Mouse (Mus musculus): Measurements from ENCODE around the gene Foxa1. TPM values are rescaled to one million over a fixed set of nuclear protein-coding genes. Genes with fewer than 3 reads are reported as not detected.
A peak's percentile ranks its signal among the peaks of the same experiment; 100 is the strongest.

Foxa1 gene
- polyA plus RNA-seq (2015; fragmentation: Nextera tagmentation; extraction: Ambion mirVana): 9.8 and 10.0 TPM in 2 replicates

- peak within 1 kb of the TSS; percentile 75 for H3K9ac ChIP-seq (ENCODE audit: low read length)
- no peaks in the 10 kb centered on the region for H3K4me1 ChIP-seq (ENCODE audit: control insufficient read depth, insufficient read depth, low read length)
- H3K27me3 ChIP-seq (ENCODE audit: control insufficient read depth, insufficient read depth, low read length): peaks cover 69% of the 10 kb centered on the region
Observed at GRCm38 (mm10) chr12:57546415-57547201, at the start of gene Foxa1. Gene Foxa1 (minus strand): TSS chr12:57546916.

GRCm38 (mm10) chr12:57575931-57576628 is 29.4 kb upstream of the Foxa1 start:
- Histone ChIP-seq H3K36me3 (ENCODE audit: control insufficient read depth, insufficient read depth, low read length) (no peaks in the 10 kb centered on the region; the same call in 1 of the 2 replicates), H3K27me3 (ENCODE audit: control insufficient read depth, insufficient read depth, low read length) (peaks cover 10% of the 10 kb centered on the region; the same call in 1 of the 2 replicates), H3K4me2 (ENCODE audit: low read depth, low read length) (peak overlapping the region; percentile 79), H3K4me1 (ENCODE audit: control insufficient read depth, insufficient read depth, low read length) (0 out of 2 replicates have a peak, but pooled peaks cover 5% of the 10 kb centered on the region), H3K4me3 (replicated peaks; ENCODE audit: low read length) (peak overlapping the region; percentile 58), H3K27ac (ENCODE audit: low read length) (no peak overlapping the region), H3K9ac (ENCODE audit: low read length) (peak overlapping the region; percentile 75), H3K9me3 (replicated peaks; ENCODE audit: control insufficient read depth, low read length) (peaks cover 8% of the 10 kb centered on the region; the same call in 1 of the 2 replicates)
- WGBS: 4% methylated on average over 81 of the region's 81 CpGs
- ATAC-seq (ENCODE audit: insufficient read depth, low FRiP score): peak; percentile 88; the same call in 1 of the 2 replicates

More at GRCm38 (mm10) chr12:57546415-57547201, at the start of gene Foxa1:
- ATAC-seq (ENCODE audit: insufficient read depth, low FRiP score): peak; percentile 57
- peak within 1 kb of the TSS; percentile 96 for H3K27ac ChIP-seq (ENCODE audit: low read length)
- 1% methylated on average over 32 of the region's 32 CpGs for WGBS
- peak within 1 kb of the TSS; percentile 51 for H3K4me3 ChIP-seq (replicated peaks; ENCODE audit: low read length)
- no peaks in the 10 kb centered on the region for H3K36me3 ChIP-seq (ENCODE audit: control insufficient read depth, insufficient read depth, low read length)
- peak within 1 kb of the TSS; percentile 63 for H3K4me2 ChIP-seq (ENCODE audit: low read depth, low read length)
- H3K9me3 ChIP-seq (replicated peaks; ENCODE audit: control insufficient read depth, low read length): no peaks in the 10 kb centered on the region

GRCm38 (mm10) chr12:57572415-57572814 is 25.7 kb upstream of the Foxa1 start:
- no peak overlapping the region for H3K4me3 ChIP-seq (replicated peaks; ENCODE audit: low read length)
- H3K27ac ChIP-seq (ENCODE audit: low read length): no peak overlapping the region
- H3K27me3 ChIP-seq (ENCODE audit: control insufficient read depth, insufficient read depth, low read length): peaks cover 10% of the 10 kb centered on the region; the same call in 1 of the 2 replicates
- H3K9ac ChIP-seq (ENCODE audit: low read length): no peak overlapping the region
- peaks cover 3% of the 10 kb centered on the region; the same call in 1 of the 2 replicates for H3K9me3 ChIP-seq (replicated peaks; ENCODE audit: control insufficient read depth, low read length)
- ATAC-seq (ENCODE audit: insufficient read depth, low FRiP score): no peak
- H3K4me1 ChIP-seq (ENCODE audit: control insufficient read depth, insufficient read depth, low read length): 0 out of 2 replicates have a peak, but pooled peaks cover 5% of the 10 kb centered on the region
- no peaks in the 10 kb centered on the region for H3K36me3 ChIP-seq (ENCODE audit: control insufficient read depth, insufficient read depth, low read length)
- H3K4me2 ChIP-seq (ENCODE audit: low read depth, low read length): no peak overlapping the region

GRCm38 (mm10) chr12:57571773-57572172 is 25.1 kb upstream of the Foxa1 start:
- 0 out of 2 replicates have a peak, but pooled peaks cover 5% of the 10 kb centered on the region for H3K4me1 ChIP-seq (ENCODE audit: control insufficient read depth, insufficient read depth, low read length)
- no peak overlapping the region for H3K27ac ChIP-seq (ENCODE audit: low read length)
- H3K36me3 ChIP-seq (ENCODE audit: control insufficient read depth, insufficient read depth, low read length): no peaks in the 10 kb centered on the region
- no peak for ATAC-seq (ENCODE audit: insufficient read depth, low FRiP score)
- H3K9ac ChIP-seq (ENCODE audit: low read length): no peak overlapping the region
- H3K4me2 ChIP-seq (ENCODE audit: low read depth, low read length): peak overlapping the region; percentile 10; the same call in 1 of the 2 replicates
- no peaks in the 10 kb centered on the region for H3K9me3 ChIP-seq (replicated peaks; ENCODE audit: control insufficient read depth, low read length)
- 18% methylated on average over 9 of the region's 9 CpGs for WGBS
- H3K27me3 ChIP-seq (ENCODE audit: control insufficient read depth, insufficient read depth, low read length): peaks cover 10% of the 10 kb centered on the region; the same call in 1 of the 2 replicates
- 0 out of 2 replicates have a peak overlapping the region, but pooled peaks have one; percentile 3 for H3K4me3 ChIP-seq (replicated peaks; ENCODE audit: low read length)

GRCm38 (mm10) chr12:57563909-57564308 is 17.2 kb upstream of the Foxa1 start, which contains the start of gene Ttc6:
Gene Ttc6 (plus strand): TSS chr12:57564113.
- Histone ChIP-seq H3K36me3 (ENCODE audit: control insufficient read depth, insufficient read depth, low read length) (no peaks in the 10 kb centered on the region), H3K4me1 (ENCODE audit: control insufficient read depth, insufficient read depth, low read length) (no peaks in the 10 kb centered on the region), H3K27ac (ENCODE audit: low read length) (no peak within 1 kb of the TSS), H3K9me3 (replicated peaks; ENCODE audit: control insufficient read depth, low read length) (no peaks in the 10 kb centered on the region), H3K9ac (ENCODE audit: low read length) (no peak within 1 kb of the TSS), H3K4me2 (ENCODE audit: low read depth, low read length) (no peak within 1 kb of the TSS), H3K4me3 (replicated peaks; ENCODE audit: low read length) (no peak within 1 kb of the TSS), H3K27me3 (ENCODE audit: control insufficient read depth, insufficient read depth, low read length) (no peaks in the 10 kb centered on the region)
- ATAC-seq (ENCODE audit: insufficient read depth, low FRiP score): no peak
- 67% methylated on average over 6 of the region's 6 CpGs for WGBS

- no peak overlapping the region for H3K9ac ChIP-seq (ENCODE audit: low read length)
- H3K9me3 ChIP-seq (replicated peaks; ENCODE audit: control insufficient read depth, low read length): no peaks in the 10 kb centered on the region
- no peaks in the 10 kb centered on the region for H3K4me1 ChIP-seq (ENCODE audit: control insufficient read depth, insufficient read depth, low read length)
- no peak overlapping the region for H3K4me2 ChIP-seq (ENCODE audit: low read depth, low read length)
- WGBS: 55% methylated on average over 3 of the region's 3 CpGs
- H3K27me3 ChIP-seq (ENCODE audit: control insufficient read depth, insufficient read depth, low read length): peaks cover 52% of the 10 kb centered on the region
- ATAC-seq (ENCODE audit: insufficient read depth, low FRiP score): no peak
- no peak overlapping the region for H3K27ac ChIP-seq (ENCODE audit: low read length)
- no peak overlapping the region for H3K4me3 ChIP-seq (replicated peaks; ENCODE audit: low read length)
- H3K36me3 ChIP-seq (ENCODE audit: control insufficient read depth, insufficient read depth, low read length): no peaks in the 10 kb centered on the region
Observed at GRCm38 (mm10) chr12:57554091-57554490, 7.4 kb upstream of the Foxa1 start.

GRCm38 (mm10) chr12:57552286-57552685 is 5.6 kb upstream of the Foxa1 start:
- no peak overlapping the region for H3K4me3 ChIP-seq (replicated peaks; ENCODE audit: low read length)
- no peak for ATAC-seq (ENCODE audit: insufficient read depth, low FRiP score)
- H3K36me3 ChIP-seq (ENCODE audit: control insufficient read depth, insufficient read depth, low read length): no peaks in the 10 kb centered on the region
- H3K9ac ChIP-seq (ENCODE audit: low read length): no peak overlapping the region
- no peak overlapping the region for H3K27ac ChIP-seq (ENCODE audit: low read length)
- WGBS: 9% methylated on average over 3 of the region's 3 CpGs
- H3K27me3 ChIP-seq (ENCODE audit: control insufficient read depth, insufficient read depth, low read length): peaks cover 66% of the 10 kb centered on the region
- H3K9me3 ChIP-seq (replicated peaks; ENCODE audit: control insufficient read depth, low read length): no peaks in the 10 kb centered on the region
- no peaks in the 10 kb centered on the region for H3K4me1 ChIP-seq (ENCODE audit: control insufficient read depth, insufficient read depth, low read length)
- peak overlapping the region; percentile 27; the same call in 1 of the 2 replicates for H3K4me2 ChIP-seq (ENCODE audit: low read depth, low read length)

GRCm38 (mm10) chr12:57550881-57551280 is 4.2 kb upstream of the Foxa1 start:
- Histone ChIP-seq H3K36me3 (ENCODE audit: control insufficient read depth, insufficient read depth, low read length) (no peaks in the 10 kb centered on the region), H3K4me3 (replicated peaks; ENCODE audit: low read length) (peak overlapping the region; percentile 51), H3K9me3 (replicated peaks; ENCODE audit: control insufficient read depth, low read length) (no peaks in the 10 kb centered on the region), H3K27ac (ENCODE audit: low read length) (no peak overlapping the region; the same call in 1 of the 2 replicates), H3K4me2 (ENCODE audit: low read depth, low read length) (peak overlapping the region; percentile 63), H3K27me3 (ENCODE audit: control insufficient read depth, insufficient read depth, low read length) (peaks cover 79% of the 10 kb centered on the region), H3K9ac (ENCODE audit: low read length) (peak overlapping the region; percentile 63), H3K4me1 (ENCODE audit: control insufficient read depth, insufficient read depth, low read length) (no peaks in the 10 kb centered on the region)
- ATAC-seq (ENCODE audit: insufficient read depth, low FRiP score): no peak
- WGBS: 17% methylated on average over 8 of the region's 8 CpGs

Data from stomach, embryonic 16.5 days (tissue).